Mouse (Mus musculus) cerebellum, adult 11 months (tissue): ENCODE results near the gene Rbak.
"Not testable (repeated sequence)": the region's sequence is repeated elsewhere in the genome, so short reads cannot be mapped to it uniquely, and the experiment has no call there.

Source experiments
- DNase-seq: peaks from one replicate; pipeline ENCODE4 v3.0.0; 2022

The Rbak gene

GRCm38 (mm10) chr5:143180255-143181076, at the start of gene Rbak, which contains the start of gene Spdye4b:
Gene Rbak, minus strand, starts transcription at chr5:143180775.
Gene Spdye4b, plus strand, starts transcription at chr5:143181017.
- peak; percentile 92 for DNase-seq

DNA sequence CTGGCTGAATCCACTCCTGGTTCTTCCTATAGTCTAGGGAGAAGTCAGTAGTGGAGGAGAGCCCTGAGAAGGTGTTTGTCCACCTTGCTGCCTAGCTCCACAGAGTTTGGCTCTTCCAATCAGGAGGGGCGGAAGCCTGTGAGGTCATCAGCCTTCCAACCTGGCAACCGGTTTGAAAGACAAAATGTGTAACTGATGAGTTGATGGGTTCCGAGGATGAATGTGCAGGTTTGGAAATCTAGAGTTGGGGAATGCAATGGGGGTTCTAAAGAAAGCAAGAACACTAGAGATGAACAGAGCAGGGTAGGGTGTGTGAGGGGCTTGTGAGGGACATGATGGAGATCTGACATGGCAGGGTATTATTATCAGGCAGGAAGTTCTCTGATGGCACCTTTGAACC, 46.2 kb upstream of the Rbak start, which contains the start of gene Spdye4a:
TSS of gene Spdye4a (minus strand) at position 101 of the 400 bp plus-strand sequence.
- DNase-seq, result no peak

- DNase-seq, result no peak
These were observed 41.7 kb upstream of the Rbak start for GRCm38 (mm10) chr5:143222287-143222686.

GRCm38 (mm10) chr5:143220996-143221395, 40.4 kb upstream of the Rbak start:
- no peak for DNase-seq

- DNase-seq, result no peak
These were observed 33.3 kb upstream of the Rbak start for GRCm38 (mm10) chr5:143213832-143214231.

- no peak for DNase-seq
These were observed 24.4 kb upstream of the Rbak start for GRCm38 (mm10) chr5:143205015-143205414.

DNA sequence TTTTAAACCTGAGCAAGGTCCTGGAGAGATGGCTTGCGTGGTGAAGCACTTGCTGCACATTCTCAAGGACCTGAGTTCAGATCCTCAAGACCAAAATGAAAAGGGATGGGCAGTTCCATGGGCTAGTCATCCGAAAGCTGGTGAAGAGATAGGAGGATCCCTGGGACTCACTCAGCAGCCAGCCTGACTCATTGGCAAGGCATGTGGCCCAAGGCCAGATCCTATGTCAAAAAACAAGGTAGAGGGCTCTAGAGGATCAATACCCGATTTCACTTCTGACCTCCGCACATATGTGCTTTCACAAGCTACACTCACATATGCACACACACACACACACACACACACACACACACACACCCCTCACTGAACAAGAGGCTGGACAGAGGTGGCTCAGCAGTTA, 15.9 kb upstream of the Rbak start:
- no peak for DNase-seq

- no peak for DNase-seq
These were observed 14.6 kb upstream of the Rbak start for GRCm38 (mm10) chr5:143195166-143195565.

DNA sequence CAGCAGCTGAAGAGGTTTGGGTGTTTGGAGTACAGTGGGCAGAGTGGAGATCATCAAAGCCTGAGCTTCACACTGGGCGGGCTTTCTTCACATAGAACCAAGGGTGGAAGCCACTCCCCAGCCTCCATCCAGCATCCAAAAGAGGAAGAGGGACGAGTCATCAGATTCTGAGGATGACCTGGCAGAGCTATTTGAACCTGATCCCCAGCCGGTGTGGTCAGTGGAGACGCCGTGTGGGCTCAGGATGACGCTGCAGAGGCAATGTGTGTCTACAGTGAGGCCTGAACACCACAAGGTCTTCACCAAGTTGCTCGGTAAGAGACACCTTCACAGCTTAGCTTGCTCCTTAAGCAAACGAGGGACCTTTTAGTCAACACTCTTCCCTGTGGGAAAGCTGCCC, 14.2 kb upstream of the Rbak start:
- not testable (repeated sequence) for DNase-seq

GRCm38 (mm10) chr5:143192806-143193205, 12.2 kb upstream of the Rbak start:
- DNase-seq, result no peak

DNA sequence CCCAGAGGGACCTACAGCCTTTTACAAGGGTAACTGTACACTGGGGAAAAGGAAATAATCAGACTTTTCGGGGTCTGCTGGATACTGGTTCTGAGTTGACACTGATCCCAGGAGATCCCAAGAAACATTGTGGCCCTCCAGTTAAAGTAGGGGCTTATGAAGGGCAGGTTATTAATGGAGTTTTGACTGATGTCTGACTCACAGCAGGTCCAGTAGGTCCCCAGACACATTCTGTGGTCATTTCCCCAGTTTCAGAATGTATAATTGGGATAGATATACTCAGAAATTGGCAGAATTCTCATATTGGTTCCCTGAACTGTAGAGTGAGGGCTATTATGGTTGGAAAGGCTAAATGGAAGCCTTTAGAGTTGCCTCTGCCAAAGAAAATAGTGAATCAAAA, 7.4 kb upstream of the Rbak start:
- not testable (repeated sequence) for DNase-seq

DNA sequence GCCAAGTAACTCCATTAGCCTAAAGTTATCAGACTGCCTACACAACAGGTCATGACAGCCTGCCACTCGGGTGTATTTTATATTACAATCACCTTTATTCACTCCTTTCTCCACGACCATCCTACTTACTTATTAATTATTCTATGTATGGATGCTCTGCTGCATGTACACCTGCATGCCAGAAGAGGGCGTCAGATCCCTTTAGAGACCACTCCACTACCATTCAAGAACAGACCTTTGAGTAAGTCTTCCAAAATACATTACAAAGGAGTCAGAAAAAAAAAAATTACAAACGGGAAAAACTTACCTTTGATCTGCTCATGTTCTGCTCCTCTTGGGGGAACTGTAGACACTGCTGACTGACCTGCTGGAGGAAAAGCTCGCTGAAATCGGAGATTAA, 1.4 kb downstream of the Rbak start:
- DNase-seq, result no peak

DNA sequence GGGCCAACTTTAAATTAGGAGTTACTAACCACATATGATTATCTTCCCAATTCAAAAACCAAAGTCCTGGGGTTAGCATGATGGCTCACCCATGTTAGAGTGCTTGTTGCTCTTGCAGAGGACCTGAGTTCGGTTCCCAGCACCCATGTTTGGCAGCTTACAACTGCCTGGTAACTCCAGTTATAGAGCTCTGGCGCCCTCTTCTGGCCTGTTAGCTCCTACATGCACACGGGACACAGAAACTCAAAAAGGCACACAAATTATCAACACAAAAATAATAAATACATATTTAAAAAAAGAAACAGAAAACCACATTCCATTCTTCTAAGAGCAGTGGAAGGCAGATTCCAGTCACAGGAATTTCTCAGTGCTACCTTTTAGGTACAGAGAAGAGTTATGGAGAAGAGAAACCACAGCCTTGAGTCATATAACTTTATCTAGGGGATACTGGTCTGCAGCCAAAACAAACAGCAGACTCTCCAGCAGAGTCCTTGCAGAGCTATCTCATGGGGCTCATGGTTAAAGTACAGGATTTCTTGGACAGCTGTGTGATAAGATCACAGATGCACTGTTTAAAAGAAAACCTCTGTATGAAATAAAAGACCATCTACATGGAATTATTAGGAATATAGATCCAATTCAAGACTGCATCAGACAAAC, 2.9 kb downstream of the Rbak start:
- DNase-seq, result no peak

DNA sequence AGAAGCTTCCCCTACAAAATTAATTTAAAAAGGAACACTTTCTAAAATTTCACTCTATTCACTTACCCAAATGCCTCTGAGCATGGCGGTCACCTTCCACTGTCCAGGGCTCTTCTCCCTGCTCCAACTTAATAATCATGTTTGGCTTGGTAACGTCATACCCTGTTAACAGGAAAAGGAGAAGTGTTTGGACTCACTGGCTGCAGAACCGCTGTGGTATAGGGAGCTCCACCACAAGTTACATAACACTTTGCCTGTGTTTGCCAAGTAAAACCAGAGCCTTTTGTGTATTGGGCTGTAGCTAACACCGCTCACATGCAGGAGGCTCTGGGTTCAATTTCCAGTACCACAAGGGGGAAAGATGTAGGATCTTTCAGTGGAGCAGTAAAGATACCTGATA, 4.6 kb downstream of the Rbak start:
- DNase-seq, result no peak

GRCm38 (mm10) chr5:143165508-143166070, 15.0 kb downstream of the Rbak start:
- no peak for DNase-seq

- DNase-seq, result no peak
These were observed 25.0 kb downstream of the Rbak start for GRCm38 (mm10) chr5:143155534-143155933.

DNA sequence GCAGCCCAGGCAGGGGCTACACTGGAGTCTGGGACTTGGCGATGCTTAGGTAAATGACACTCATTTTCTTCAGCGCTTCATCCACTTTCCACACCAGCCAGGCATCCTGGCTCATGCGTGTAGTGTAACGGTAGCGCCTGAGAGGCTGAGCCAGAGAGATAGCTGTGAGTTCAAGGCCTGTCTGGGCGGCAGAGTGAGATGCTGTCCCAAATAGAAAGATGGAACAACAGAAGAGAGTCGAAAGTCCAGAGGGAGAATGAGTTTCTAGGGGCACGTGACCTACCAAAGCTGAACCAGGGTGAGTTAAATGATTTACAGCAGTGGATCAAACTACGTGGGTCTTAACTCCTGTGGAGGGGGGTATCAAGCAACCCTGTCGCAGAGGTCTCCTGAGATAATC, 26.8 kb downstream of the Rbak start:
- no peak for DNase-seq

DNA sequence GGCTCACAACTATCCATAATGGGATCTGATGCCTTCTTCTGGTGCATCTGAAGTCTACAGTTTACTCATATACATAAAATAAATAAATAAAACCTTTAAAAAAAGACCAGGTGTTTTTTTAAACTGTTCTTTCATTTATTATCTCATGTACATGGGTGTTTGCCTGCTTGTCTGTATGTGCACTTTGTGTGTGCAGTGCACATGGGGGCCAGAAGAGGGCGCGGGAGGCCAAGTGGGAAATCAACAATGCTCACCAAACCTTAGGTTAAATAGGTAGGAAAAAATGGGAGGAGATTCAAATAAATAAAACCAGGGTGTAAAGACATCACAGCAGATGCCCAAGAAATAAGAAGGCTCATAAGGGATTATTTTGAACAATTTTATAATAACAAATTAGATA, 30.5 kb downstream of the Rbak start:
- no peak for DNase-seq

DNA sequence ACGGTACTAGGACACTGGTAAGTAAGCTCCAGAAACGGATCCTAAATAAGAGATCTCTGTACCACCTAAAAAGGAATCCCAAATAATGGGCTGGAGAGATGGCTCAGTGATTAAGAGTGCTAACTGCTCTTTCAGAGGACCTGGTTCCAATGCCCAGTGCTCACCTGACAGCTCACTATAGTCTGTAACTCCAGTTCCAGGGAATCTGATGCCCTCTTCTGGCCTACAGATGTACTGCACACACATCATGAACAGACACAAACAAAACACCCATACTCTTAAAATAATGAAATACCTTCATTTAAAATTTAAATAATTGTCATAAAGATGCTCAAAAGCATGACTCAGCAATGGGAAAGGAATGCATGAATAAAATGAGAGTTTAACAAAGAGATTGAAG, 31.0 kb downstream of the Rbak start:
- DNase-seq, result no peak

- DNase-seq, result no peak
These were observed 31.9 kb downstream of the Rbak start for GRCm38 (mm10) chr5:143148661-143149060.

DNA sequence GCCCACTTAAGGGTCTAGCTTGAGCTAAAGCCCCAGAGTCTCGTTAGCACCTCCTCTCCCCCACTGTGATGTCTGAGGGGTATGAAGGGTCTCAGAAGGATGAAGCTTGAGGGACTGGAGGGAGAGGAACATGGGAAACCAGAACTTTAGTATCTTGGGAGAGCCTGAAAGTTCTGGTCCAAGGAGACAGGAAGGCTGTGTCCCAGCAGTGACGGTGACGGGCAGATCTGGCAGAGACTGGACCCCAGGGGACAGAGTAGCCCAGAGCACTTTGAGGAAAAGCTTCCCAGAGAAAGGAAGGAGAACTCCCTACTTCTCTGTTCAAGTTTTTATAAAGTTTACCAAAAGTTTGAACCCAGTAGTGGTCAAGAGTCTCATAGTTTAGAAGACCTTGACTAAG, 33.1 kb downstream of the Rbak start, which contains the start of gene Olfr718-ps1:
TSS of gene Olfr718-ps1 (minus strand) at position 101 of the 400 bp plus-strand sequence.
- no peak for DNase-seq

DNA sequence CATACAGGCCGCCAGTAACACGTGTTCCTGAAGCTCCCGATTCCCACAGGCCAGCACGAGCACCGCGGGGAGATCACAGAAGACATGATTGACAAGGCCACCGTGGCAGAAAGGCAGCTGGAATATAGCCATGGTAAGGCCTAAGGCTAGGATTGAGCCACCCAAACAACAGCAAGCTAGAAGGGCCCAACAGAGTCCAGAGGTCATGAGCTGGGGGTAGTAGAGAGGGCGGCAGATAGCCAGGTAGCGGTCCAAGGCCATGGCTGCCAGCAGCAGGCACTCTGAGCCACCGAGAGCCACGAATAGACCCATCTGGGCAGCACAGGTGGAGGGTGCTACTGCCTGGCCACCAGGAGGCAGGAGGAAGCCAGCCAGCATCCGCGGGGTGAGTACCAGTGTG, 43.0 kb downstream of the Rbak start:
- DNase-seq, result no peak

GRCm38 (mm10) chr5:143135042-143135441, 45.5 kb downstream of the Rbak start:
- no peak for DNase-seq
